Mouse (Mus musculus) kidney, adult 11 months (tissue): Measurements from ENCODE around the gene Nudt1.
A peak's percentile ranks its signal among the peaks of the same experiment; 100 is the strongest.
"Not testable (repeated sequence)": the region's sequence is repeated elsewhere in the genome, so short reads cannot be mapped to it uniquely, and the experiment has no call there.

Source experiments
- DNase-seq: peaks from one replicate; pipeline ENCODE4 v3.0.0; 2022

Nudt1 gene

DNA sequence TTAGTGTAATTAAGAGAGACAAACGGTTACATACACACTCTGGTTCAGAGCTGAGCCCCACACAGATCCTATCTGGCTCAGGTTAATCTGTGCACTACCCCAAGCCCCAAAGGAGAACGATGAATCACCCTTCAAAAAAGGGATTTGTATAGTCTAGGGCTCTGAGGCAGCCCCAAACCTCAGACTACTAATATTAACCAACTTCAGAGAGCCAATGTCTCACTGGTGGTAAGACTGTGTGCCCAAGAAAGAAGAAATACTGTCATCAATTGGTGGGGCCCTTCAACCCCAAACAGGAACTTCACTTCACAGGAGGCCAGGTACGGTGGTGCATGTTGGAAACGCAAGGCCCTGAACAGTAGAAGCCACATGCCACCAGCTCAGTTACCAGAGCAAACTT is 23.8 kb downstream of the Nudt1 start:
- DNase-seq = no peak

DNA sequence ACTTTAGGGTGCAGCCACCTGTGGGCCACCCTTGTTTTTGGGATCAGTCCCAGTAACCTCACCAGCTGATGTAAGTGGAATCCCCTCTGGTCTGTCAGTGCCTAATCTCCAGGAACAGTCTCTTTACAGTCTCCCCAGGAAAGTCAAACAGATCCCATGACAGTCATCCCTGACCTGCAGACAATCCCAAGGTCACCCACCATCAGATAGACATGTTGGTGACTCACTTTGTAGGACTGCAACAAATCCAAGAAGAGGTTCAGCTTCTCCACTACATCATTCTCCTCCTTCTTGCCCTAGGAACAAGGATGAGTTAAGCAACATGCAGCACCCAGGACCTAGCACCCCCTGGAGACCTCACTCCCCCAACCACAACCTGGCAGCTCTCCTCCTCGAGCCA is 24.6 kb downstream of the Nudt1 start:
- DNase-seq = no peak

DNA sequence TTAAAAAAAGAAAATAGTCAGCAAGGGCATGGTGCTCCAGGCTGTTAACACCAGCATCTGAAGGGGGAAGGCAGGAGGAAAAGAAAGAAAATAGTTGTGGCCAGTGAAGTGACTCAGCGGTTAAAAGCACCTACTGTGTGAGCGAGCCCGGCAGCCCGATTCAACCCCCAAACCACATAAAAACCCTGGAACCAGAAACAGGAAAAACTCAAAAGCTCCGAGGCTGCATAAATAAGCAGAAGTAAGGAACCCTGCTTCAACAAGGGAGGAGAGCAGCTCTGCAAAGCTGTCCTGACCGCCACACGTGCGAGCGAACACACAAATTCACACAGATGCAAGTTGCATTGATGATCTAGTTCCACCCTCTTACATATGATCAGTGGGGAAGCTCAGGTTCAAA is 28.4 kb downstream of the Nudt1 start:
- DNase-seq = no peak

DNA sequence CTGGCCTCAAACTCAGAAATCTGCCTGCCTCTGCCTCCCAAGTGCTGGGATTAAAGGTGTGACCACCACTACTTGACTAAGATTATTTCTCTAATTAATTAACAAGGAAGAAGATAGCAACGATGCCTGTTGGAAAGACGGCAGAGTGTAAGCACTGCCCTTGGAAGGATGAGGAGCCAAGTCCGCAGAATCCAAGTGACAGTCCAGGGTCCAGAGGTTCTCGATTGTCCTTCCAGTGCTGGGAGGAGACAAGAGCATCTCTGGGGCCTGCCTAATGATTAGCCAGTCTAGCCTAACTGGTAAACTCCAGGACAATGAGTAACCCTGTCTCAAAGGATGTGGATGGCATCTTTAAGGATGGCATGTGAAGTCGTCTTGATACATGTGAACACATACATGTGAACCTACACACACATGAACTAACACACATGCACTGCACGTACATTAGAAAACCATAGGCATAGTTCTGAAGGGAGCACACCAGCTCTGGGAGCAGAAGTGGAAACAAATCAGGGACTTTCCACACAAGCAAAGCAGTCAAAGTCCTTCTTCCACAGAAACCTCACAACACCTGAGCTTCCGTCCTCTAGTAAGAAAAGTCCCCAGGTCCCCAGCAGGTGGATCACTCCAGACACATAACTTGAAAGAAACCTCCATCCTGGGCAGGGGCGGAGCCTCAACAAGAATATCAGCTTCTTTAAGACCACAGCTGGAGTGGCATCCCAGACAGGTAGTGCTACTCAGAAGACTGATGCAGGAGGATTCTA is 29.5 kb downstream of the Nudt1 start:
- DNase-seq = peak; percentile 68

DNA sequence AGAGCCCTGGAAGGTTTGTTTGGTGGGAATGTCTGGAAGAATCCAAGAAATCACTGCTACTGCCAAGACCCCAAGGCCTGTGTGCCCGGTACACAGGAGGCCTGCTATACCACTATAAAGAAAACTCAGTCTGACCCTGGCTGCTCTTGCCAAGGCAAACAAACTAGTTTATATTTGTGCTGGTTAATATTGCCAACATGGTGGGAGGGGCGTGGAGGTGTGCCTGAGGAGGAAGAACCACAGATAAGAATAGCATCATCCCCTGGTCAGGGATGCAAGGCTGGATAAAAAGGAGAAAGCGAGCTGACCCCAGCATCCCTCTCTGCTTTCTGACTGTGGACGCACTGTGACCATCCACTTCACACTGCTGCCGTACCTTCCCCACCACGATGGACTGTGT is 30.9 kb downstream of the Nudt1 start:
- DNase-seq = peak; percentile 37

DNA sequence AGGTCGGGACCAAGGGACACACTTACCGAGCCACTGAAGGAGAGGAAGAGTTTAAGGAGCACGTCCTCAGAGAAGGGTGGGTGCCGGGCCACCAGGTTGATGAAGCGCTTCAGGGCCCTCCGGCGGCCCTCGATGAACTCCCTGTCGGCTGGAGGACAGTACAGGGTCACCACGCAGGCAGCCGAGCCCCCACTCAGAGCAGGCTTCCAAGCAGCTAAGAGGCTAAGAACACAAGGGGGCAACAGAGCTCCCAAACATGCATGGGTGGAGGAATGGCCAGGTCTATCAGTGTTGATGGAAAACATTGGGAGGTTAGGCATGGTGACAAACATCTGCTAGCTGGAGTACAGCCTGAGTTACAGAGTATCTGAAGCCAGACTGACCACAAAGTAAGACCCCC is 34.5 kb downstream of the Nudt1 start:
- DNase-seq = no peak

DNA sequence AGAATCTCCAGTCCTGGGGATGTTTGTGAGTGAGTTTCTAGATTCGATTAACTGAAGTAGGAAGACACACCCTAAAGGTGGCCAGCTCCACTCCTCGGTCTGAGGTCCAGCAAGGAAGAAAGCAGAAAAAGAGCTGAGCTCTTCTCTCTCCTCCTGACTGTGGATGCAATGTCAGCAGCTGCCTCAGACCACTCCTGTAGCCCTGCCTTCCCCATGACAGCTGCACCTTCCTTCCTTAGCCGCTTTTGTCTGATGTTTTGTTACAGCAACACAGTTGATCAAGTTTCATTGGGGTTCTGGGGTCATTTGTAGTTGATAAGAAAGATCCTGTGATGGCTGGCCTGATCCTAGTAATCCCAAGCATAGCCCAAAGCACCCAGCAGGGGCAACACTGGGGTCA is 36.0 kb downstream of the Nudt1 start:
- DNase-seq = no peak

DNA sequence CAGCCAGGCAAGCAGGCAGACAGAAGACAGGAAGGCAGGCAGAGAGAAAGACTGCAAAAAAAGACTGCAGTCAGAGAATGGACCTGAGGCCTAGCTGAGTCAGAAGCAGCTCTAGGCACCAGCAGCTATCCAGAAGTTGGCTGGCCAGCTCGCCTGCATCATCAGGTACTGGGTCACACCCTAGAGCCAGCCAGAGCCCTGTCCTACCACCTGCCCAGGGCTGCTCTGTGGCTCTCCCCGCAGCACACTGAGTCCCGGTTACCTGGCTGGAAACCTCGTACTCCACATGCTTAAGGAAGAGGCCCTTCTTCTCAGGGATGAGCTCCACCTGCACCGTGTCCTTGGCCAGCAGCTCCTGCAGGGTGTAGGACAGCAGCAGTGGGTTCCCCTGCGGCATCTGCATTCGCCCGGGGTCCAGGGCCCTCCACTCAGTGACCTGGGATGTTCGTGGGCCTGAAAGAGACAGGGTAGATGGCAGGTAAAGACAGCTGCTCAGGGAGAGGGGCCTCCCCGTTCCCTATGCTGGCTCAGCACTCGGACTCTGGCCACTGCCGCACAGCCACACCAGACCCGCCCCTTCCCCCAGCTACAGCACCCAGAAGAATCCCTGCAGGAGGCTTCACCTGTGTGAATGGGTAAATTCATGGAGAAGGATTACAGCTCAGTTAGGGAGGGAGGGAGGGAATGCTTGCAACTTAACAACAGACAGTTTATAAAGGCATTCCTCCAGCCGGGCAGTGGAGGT is 38.6 kb downstream of the Nudt1 start:
- DNase-seq = peak; percentile 71

DNA sequence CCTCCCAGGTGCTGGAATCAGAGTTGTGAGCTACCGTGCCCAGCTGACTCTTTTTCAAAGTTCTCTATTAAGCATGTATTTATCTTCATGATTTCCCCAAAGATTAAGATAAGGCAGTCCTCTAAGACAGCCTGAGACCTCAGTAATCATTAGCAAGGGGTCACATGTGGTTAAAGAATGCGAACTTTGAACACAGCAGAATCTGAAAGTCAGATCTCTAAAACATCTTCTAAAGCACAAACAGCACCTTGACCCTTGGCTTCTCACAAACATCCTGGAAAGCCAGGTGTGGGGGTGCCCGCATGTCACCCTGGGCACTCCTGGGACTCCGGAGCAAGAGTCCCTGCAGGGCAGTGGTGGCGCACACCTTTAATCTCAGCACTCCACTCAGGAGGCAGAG is 43.0 kb downstream of the Nudt1 start:
- DNase-seq = peak; percentile 86

DNA sequence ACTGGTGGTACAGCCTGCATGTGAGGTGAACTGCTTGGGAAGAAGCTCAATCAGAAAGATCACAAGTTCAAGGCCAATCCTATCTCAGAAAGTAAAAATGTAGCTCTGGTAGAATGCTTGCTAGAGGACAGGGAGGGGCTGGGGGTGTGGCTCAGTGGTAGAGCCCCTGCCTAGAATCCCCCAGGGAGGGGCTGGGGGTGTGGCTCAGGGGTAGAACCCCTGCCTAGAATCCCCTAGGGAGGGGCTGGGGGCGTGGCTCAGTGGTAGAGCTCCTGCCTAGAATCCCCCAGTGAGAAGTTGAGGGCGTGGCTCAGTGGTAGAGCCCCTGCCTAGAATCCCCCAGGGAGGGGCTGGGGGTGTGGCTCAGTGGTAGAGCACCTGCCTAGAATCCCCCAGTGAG is 46.7 kb downstream of the Nudt1 start:
- not testable (repeated sequence) for DNase-seq

DNA sequence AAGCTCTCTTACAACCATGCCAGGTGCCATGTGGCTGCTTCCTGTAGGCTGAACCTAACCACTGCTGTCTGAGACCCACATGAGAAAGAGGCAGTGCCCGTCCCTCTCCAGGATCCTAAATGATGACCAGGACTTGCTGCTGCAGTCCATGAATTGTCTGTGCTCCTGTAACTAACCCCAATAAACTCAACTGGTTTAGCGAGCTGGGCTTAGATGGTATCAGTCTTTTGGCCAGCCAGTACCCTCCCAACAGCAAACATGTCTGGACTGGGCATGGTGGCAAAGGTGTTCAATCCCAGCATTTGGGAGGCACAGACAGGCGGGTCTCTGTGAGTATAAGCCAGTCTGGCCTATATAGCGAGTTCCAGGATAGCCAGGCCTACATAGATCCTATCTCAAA is 47.5 kb downstream of the Nudt1 start:
- no peak for DNase-seq

DNA sequence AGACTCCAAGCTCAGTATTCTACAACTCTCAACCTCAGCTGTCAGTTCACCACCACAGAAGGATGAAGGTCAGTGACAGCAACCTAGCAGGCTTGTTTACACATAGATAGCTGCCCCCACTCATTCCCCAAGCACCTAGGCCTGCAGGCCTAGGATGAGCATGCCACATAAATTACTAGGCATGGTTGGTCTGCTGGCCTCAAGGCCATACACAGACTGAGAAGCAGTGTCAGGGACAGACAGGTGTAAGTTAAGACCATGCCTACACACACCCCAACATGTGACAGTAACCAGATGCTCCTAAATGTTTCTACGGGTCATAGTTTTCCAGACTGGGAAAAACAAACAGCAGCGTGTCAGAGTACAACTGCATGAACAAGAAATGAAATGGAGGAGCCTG is 48.0 kb downstream of the Nudt1 start:
- no peak for DNase-seq

DNA sequence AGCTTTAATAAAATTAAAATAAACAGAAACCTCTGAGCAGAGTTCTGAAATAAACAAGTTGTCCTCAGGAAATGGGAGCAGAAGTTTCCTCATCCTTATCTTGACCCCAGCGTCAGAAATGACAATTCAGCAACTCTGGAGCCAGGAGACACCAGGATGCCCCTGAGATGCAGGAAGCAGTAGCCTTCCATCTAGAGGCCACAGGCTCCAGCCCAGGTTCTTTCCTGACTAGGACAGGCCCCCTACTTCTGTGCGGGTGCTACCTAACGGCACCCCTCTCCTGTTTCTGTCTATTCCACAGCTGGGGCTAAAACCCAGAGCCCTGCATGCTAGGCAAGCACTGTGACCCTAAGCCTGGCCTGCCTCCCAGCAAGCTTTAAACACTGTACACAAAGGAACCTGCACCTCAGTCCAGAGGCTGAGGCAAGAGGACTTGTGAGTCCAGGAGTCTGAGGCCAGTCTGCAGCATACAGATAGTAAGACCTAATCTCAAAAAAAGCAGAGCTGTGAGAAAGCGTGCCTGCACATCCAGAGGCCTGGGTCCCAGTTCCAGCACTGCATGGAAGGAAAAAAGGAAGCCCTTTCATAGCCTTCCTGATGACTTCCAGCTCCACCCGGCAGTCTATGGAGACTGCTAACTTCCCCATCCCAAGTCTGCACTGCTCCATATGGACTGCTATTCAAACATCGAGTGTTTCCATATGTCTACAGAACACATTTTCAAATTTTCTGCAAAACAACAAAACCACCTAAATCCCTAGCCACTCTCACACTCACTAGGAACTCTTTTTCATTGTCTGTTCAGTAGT is 49.2 kb downstream of the Nudt1 start:
- DNase-seq = peak; percentile 54

DNA sequence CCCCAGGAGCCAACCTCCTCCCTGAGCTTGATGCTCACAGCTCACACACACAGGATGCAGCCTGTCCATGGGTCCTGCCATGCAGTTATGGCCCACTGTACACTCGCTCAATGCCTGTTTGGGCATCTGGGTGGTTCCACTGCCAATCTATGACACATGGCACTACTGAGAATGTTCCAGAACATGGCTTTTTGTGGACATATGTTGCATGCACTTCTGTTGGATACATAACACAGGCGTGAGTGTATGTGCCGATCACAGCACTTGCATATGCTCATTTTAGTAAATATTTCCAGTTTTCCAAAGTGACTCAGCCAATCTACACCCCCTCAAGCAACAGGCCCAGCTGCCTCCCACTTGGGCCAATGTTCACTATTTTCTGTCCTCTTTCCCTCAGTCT is 50.2 kb downstream of the Nudt1 start:
- DNase-seq = no peak

DNA sequence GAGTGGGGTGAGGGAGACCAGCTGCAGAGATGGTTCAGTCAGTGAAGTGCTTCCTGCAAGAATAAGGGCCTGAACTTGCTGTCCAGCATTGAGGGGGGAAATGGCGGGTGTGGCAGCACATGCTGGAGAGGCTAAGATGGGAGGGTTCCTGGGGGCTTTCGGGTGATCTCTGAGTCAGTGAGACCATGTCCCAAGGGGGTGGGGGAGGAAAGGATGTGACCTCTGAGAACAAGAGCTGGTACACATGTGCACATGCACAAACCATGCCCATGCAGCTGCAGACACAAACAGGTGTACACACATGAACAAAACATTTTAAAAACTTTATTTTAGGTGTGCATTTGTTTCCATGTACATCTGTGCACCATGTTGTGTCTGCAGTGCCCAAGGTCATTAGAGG is 52.3 kb downstream of the Nudt1 start:
- DNase-seq = no peak

DNA sequence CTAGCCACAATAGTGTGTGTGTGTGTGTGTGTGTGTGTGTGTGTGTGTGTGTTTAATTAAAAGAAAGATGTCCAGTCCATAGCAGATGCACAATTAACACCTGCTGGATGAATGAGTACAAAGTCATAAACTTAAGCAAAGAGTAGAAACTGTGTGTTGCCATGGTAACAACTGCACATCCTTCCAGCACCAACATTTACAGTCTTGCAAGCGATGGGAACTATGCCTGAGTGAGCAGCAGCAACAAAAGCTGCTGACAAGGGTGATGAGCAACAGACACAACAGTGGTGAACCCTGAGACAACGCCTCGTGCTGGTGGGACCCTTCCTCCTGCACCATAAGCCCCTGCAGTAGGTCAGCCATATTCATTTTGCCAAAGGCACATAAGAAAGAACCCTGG is 52.8 kb downstream of the Nudt1 start:
- no peak for DNase-seq

DNA sequence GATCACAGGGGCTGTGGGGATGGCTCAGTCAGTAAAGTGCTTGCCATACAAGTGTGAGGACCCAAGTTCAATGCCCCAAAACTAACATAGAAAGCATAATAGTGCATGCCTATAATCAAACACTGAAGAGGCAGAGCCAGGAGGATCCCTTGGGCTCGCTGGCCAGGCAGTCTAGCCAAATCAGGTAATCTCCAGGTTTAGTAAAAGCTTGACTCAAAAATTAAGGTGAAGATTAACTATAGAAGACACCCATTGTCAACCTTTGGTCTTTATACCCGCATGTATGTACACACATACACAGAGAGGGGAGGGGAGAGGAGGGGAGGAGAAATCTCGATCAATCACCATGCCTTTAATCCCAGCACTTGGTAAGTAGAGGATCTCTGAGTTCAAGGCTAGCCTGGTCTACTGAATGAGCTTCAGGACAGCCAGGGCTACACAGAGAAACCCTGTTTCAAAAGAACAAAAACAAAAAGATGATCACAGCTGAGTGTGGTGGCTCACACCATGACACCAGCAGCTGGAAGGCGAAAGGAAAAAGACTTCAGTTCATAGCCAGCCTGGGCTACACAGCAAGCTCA is 53.9 kb downstream of the Nudt1 start:
- DNase-seq = peak; percentile 51

DNA sequence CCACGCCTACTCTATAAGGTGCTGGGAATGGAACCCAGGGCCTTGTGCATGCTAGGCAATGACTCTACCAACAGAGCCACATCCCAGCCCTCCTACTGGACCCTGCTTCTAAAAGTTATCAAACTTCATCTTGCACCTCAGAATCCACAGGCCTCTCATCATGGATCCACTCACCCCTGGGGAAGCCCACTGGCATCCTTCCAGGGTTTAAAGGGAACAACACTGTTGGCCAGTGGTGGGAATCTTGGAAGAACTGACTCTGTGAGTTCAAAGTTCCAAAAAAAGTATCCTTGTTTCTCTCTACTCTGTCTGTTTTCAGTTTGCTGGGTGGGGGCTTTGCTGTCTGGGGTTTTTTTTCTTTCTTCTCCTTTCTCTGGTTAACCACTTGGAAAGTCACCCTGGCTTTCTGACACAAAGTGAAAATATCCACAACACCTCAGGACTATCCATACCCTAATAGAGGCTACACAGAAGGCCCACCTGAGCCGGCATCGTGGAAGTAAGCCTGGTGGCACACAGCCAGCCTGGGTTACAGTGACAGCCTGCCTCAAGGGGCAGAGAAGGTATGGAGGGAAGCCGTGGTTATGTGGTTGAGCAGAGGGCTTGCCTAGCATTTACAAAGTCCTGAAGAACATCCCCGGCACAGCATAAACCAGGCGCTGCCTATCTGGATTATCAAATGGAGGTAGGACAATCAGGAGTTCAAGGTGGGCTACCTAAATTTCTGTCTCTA is 56.8 kb downstream of the Nudt1 start:
- DNase-seq = peak; percentile 67

DNA sequence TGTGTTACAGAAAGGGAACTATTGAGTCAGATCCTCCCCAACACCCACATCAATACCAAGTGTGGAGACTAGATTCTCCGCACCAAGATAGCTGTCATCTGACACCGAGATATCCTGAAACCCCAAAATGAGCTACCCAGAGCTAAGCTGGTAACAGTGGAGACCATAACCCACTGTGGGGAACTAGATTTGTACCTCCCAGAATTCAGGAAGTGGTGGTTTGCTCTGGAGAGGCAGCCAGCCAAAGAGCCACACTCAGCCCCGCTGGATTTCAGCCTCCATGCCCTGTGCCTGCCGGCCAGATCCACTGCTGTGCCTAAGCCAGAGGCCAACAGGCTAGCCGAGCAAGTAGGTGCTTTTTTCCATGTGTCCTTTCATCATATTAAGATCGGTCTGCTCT is 57.8 kb downstream of the Nudt1 start:
- DNase-seq = no peak

DNA sequence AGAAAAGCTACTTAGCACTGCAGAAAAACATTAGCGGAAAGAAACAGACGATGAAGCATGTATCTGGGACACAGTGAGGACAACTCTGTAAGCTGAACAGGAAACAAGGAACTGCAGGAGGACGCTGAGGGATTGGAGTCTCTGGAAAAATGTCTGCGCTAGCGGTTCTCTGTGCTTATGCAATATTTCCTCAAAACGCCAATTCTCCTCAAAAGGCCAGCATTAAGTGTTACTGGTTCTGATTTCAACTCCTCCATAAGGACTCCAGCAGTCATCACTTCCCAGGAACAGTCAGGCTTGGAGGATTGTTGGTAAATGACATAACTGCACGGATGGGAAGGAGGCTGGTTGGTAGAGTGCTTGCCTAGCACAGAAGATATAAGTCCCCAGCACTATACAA is 59.7 kb downstream of the Nudt1 start:
- no peak for DNase-seq

DNA sequence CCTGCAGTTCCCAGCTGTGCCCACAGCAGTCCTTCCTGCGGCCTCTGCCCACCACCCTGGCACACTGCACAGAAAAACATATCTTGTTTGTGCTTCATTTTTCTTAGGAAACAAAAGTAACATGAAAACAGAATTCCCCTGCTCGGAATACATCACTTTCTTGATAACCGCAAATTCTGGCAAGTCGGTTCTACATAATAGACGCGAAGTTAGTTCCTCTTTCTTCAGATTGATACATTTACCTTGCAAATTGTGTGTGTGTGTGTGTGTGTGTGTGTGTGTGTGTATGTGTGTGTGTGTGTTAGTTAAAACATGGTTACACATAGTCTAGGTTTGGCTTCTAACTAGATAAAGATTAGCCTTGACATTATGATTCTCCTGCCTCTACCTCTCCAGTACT is 61.2 kb downstream of the Nudt1 start:
- DNase-seq = no peak

DNA sequence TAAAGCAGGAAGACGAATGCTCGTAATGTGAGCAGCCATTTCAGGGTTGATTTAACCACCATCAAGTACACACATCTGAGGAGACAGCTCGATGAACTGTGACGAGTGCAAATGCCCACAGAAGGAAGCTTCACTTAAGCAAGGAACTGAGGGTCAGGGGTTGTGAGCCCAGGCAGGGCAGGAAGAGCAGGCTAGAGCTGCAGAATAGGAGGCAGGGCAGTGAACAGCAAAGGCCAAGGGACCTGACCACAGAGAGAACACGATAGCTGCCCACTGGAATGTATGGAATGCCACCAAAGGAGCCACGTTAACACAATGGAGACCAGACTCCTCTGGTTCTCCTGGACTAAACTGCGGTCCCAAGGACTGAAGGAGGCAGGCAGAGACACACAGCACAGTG is 62.1 kb downstream of the Nudt1 start:
- peak; percentile 65 for DNase-seq

DNA sequence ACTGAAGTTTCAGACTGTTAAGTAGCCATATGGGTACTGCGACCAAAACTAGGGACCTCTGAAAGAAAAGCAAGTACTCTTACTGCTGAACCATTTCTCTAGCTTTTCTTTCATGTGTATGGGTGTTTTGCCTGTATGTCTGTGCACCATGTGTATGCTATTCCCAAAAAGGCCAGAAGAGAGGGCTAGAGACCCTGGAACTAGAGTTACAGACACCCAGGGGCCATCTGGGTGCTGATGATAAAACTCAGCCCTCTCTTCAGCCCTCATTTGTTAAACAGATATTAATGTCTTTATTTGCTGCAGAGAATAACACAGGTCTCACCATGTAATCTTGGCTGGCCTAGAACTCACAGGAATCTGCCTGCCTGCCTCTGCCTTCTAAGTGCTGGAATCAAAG is 63.0 kb downstream of the Nudt1 start:
- no peak for DNase-seq
